Mouse (Mus musculus) hindlimb bud, embryonic 11.5 days (tissue): ENCODE data around the gene Mipol1.
"Not testable (repeated sequence)": the region's sequence is repeated elsewhere in the genome, so short reads cannot be mapped to it uniquely, and the experiment has no call there.

Source experiments
- DNase-seq: peaks from one replicate; pipeline ENCODE4 v3.0.0-alpha.2; 2012; ENCODE audit warnings: low read depth, low spot score; ENCODE audit errors: extremely low spot score

Gene Mipol1

GRCm38 (mm10) chr12:57230192-57230706 is at the start of gene Mipol1, which contains the start of gene Prps1l3:
TSS of gene Mipol1 (plus strand) at chr12:57230427.
TSS of gene Prps1l3 (plus strand) at chr12:57230412.
- peak; percentile 74 for DNase-seq

- DNase-seq, result no peak
Measured at GRCm38 (mm10) chr12:57184401-57185147, 45.7 kb upstream of the Mipol1 start.

- no peak for DNase-seq
Measured at GRCm38 (mm10) chr12:57185475-57185874, 44.8 kb upstream of the Mipol1 start.

- DNase-seq, result no peak
Measured at GRCm38 (mm10) chr12:57186126-57186525, 44.1 kb upstream of the Mipol1 start.

- no peak for DNase-seq
Measured at GRCm38 (mm10) chr12:57187032-57187431, 43.2 kb upstream of the Mipol1 start.

GRCm38 (mm10) chr12:57194609-57195008 is 35.6 kb upstream of the Mipol1 start:
- DNase-seq, result no peak

- no peak for DNase-seq
Measured at GRCm38 (mm10) chr12:57196286-57196607, 34.0 kb upstream of the Mipol1 start.

- no peak for DNase-seq
Measured at GRCm38 (mm10) chr12:57196608-57197362, 33.4 kb upstream of the Mipol1 start.

- DNase-seq, result no peak
Measured at GRCm38 (mm10) chr12:57197363-57198026, 32.7 kb upstream of the Mipol1 start, which contains the start of gene Slc25a21. TSS of gene Slc25a21 (minus strand) at chr12:57197472.

GRCm38 (mm10) chr12:57198269-57198668 is 32.0 kb upstream of the Mipol1 start:
- DNase-seq, result no peak

GRCm38 (mm10) chr12:57199427-57199826 is 30.8 kb upstream of the Mipol1 start:
- DNase-seq, result no peak

- no peak for DNase-seq
Measured at GRCm38 (mm10) chr12:57201901-57202300, 28.3 kb upstream of the Mipol1 start.

GRCm38 (mm10) chr12:57204276-57204851 is 25.9 kb upstream of the Mipol1 start:
- no peak for DNase-seq

- DNase-seq, result no peak
Measured at GRCm38 (mm10) chr12:57211353-57212311, 18.6 kb upstream of the Mipol1 start.

GRCm38 (mm10) chr12:57212463-57212862 is 17.8 kb upstream of the Mipol1 start:
- not testable (repeated sequence) for DNase-seq

GRCm38 (mm10) chr12:57226411-57226810 is 3.8 kb upstream of the Mipol1 start:
- no peak for DNase-seq

- no peak for DNase-seq
Measured at GRCm38 (mm10) chr12:57227776-57228175, 2.5 kb upstream of the Mipol1 start.

- no peak for DNase-seq
Measured at GRCm38 (mm10) chr12:57229703-57230102, 524 bp upstream of the Mipol1 start.

- DNase-seq, result no peak
Measured at GRCm38 (mm10) chr12:57231085-57231875, 1.1 kb downstream of the Mipol1 start.
